Mouse (Mus musculus) B cell, adult (primary cell): ENCODE measurements around the gene Dnaja3. TPM values are rescaled to one million over a fixed set of nuclear protein-coding genes. Genes with fewer than 3 reads are reported as not detected.

Experiments
- total RNA-seq: library from RNA; stranded (reverse); gene quantifications from 4 replicates; pipeline ENCODE4 v1.2.4, GENCODE M21; 2023; ENCODE audit not compliant: inconsistent age

Gene Dnaja3
- total RNA-seq, result 30.1 to 34.1 TPM (median 31.9 TPM) in 4 replicates

DNA sequence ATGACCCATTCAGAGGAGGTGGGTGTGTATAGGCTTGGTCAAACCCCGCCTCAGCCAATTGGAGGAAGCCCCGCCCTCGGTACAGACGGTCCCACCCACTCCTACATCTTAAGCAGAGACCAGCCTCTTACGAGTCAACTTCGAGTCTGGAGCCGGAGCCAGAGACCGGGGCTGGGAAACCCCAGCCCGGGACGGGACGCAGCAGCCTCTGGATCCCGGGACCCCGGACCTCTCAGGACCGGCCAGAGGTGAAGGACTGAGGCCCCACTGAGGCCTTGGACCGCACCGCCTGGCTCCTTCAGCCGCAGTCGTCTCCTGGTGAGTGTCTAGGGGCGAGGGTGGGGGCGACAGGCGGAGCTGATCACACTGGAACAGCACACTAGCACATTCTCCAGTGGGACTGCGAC, at the start of gene Dnaja3, which contains the start of gene Vasn:
TSS of gene Dnaja3 (plus strand) at position 159 of the 407 bp plus-strand sequence.
TSS of gene Vasn (plus strand) at position 111 of the 407 bp plus-strand sequence.

DNA sequence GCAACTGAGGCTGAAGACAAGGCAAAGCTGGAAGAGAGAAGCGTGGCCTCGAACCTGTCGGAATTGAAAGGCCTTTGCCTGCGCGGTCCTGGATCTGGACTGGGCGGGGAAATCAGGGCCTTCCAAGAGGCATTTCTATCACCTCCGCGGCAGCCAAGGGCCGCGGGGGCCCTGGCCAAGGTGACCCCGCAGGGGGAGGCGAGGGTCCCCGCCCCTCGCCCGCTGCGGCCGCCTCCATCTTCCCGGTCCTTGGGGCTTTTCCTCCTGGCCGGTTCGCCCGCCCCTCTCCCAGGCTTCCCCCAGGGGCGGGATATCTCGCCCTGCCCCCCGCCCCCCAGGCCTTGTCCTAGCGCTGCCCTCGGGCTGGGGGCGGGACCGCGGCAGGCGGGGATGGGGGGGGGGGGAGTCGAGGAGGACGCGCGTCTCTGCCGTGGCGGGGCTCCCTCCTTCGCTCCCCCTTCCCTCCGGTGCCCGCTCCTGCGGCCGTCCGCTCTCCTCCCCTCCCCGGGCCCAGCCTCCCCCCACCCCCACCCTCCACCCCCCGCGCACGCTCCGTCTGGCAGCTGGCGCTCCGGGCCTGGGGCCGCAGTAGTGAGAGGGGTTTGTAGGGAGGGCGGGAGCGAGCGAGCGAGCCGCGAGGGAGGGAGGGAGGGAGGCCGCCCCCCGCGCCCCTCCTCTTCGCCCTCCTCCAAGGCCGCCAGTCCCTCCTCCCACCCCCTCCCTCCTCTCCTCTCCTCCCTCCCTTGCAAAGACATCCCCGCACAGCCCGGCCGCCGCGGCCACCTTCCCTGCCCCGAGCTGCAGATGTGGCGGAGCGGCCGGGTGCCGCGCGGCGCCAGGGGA, 45.6 kb upstream of the Dnaja3 start, which contains the start of gene Glis2:
TSS of gene Glis2 (plus strand) at position 743 of the 843 bp plus-strand sequence.

DNA sequence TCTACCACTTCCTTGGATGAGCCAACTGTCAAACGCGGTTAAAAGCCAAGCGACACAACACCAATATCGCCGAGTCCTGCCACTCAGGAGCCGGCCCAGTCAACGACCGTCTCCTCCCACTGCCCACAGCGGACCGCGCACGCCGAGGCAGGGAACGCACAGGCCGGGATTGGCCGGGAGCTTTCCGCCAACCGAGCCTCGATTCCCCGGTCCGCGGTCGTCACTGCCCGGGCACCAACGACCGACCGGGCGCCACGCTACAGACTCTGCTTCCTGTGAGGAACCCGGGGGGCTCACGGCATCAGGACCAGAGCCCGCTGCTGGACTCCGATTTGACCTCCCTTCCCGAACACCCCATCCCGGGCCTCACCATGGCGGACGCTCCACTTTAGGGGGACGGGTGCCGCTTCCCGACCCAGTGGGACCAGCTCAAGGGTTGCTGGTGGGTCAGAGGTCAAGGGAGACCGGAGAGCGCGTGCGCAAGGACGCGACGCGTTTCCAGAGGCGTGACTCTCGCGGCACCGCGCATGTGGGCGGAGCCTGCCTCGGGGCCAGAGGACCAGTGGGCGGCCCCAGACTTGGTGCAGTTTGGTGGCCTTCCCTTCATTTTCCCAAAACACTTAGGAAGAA, 15.2 kb upstream of the Dnaja3 start, which contains the start of gene Pam16:
TSS of gene Pam16 (minus strand) at position 508 of the 630 bp plus-strand sequence.

DNA sequence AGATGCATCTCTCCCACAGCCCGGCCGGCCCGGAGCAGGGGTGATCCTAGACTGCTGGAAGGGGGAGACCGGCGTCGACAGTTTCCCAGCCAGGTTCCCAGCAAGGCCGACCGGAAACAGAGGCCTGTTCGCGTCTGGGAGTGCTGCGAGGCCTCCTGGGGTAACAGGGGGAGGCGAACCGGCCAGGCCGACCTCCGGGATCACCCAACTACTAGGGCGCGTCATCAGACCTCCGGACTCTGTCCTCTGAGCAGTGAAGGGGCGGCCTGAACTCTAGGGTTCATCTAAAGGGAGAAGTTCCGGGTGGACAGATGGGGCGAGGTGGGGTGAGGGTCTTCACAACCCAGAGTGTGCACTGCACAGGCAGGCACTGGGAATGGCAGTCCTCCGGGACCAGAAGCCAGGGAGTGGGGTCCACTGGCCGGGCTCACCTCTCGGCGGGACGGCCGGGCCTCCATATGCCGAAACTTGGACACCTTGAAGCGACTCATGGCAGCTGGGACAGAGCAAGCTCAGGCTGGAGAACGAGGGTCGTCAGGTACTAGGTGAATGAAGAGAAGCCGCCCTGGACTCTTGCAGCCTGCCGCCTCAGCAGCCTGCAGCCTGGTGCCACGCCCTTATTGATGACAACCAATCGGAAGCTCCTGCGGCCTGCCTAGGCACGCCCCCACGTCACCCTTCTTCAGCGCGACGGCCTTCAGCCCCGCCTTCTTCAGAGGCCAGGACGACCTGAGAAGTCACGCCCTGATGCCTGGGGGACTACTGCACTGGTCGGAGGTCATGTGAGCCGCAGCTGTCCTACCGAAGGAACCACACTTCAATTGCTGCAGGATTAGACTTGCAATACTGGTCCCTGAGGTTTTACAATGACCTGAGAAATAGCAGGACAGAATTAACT, 39.6 kb downstream of the Dnaja3 start, which contains the start of gene Coro7:
TSS of gene Coro7 (minus strand) at position 657 of the 898 bp plus-strand sequence.

DNA sequence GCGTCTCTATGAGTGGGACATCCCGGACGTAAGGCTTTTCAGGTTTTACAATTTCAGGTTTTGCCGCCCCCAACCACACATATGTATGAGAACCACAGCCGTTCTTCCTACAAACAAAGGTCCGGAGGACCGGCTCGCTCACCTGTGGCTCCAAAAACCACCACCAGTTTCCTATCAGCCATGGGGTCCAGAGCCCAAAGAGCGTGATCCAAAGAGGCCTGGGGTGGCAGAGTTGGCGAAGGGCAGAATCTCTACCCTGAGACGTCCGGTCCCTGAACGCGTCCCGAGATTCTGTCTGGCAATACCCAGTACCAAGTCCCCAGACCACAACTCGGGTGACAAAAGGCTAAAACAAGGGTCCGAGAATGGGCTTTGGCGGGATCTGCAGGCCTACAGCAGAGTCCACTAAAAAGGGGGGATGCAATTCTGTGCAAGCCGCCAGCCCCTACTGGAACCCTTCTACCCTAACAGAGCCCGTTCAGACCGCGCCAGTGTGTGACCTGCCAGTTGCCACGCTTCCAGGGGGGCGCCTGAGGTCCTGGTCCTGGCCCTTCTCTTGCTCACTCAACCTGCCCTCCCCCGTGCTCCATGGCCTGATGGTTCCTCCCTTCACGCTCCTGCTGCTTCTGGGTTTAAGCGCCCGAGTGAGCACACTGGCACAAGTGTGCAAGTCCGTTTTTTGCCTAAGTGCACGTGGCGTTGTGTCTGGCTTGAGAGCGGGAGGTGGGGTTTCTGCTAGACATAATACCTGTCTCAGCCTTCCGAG, 79.1 kb downstream of the Dnaja3 start, which contains the start of gene Nmral1:
TSS of gene Nmral1 (minus strand) at position 604 of the 766 bp plus-strand sequence.

DNA sequence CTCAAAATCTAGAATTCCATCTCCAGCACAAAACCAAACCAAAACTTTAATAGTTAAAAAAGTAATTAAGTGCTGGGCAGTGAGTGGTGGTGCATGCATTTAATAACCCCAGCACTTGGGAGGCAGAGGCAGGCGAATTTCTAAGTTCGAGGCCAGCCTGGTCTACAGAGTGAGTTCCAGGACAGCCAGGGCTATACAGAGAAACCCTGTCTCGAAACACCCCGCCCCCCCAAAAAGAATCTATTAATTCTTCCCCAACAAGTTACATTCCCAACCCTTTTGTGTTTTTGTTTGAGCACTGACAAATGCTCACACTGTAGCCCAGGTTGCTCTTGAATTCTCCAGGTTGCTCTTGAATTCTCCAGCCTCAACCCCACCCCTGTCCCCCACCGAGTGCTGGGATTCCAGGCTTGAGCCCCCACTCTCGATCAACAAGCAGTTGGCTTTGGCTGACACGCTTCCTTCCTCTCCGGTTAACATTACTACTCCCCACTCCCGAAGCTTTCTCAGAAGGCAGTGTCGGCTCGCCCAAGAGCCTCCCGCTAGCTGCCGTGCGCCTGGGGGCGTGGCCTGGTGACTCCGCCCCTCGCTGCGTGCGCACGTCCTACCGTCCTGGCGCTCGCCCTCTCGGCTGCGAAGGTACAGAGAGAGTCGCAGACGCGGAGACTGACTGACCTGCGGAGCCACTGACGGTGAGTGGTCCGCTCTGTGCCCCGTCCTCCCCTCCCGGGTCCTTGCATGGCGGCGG, 86.2 kb downstream of the Dnaja3 start, which contains the start of gene Hmox2:
TSS of gene Hmox2 (plus strand) at position 582 of the 748 bp plus-strand sequence.

Other genes starting within 250 kb of the Dnaja3 start
- gene Adcy9, start 219.5 kb upstream of the Dnaja3 start, total RNA-seq, result 3.7 to 4.8 TPM (median 4.2 TPM) in 4 replicates
- gene Srl, start 98.2 kb upstream of the Dnaja3 start, total RNA-seq, result 1.3 to 2.4 TPM (median 1.7 TPM) in 4 replicates
- 9.7 to 12.9 TPM (median 11.3 TPM) in 4 replicates for gene Tfap4, start 80.1 kb upstream of the Dnaja3 start, total RNA-seq
- 0.13 to 0.61 TPM (median 0.45 TPM) in 3 of 4 replicates, not detected in the other for gene Glis2, start 45.3 kb upstream of the Dnaja3 start, total RNA-seq
- 35.3 to 46.5 TPM (median 42.0 TPM) in 4 replicates for gene Pam16, start 15.0 kb upstream of the Dnaja3 start, total RNA-seq
- 0.63 to 2.5 TPM (median 0.81 TPM) in 3 of 4 replicates, not detected in the other for gene Vasn, start within 50 bp of the Dnaja3 start, total RNA-seq
- gene Coro7, start 39.8 kb downstream of the Dnaja3 start, total RNA-seq, result 202 to 234 TPM (median 210 TPM) in 4 replicates
- 10.6 to 12.9 TPM (median 11.6 TPM) in 4 replicates for gene Nmral1, start 79.4 kb downstream of the Dnaja3 start, total RNA-seq
- gene Hmox2, start 86.4 kb downstream of the Dnaja3 start, total RNA-seq, result 47.7 to 55.4 TPM (median 53.2 TPM) in 4 replicates
- gene Cdip1, start 150.3 kb downstream of the Dnaja3 start, total RNA-seq, result 54.2 to 63.9 TPM (median 60.2 TPM) in 4 replicates
- not detected in 4 replicates for gene 4930562C15Rik, start 195.4 kb downstream of the Dnaja3 start, total RNA-seq
- 173 to 195 TPM (median 185 TPM) in 4 replicates for gene Ubald1, start 240.3 kb downstream of the Dnaja3 start, total RNA-seq
- 138 to 157 TPM (median 152 TPM) in 4 replicates for gene Mgrn1, start 246.3 kb downstream of the Dnaja3 start, total RNA-seq